Mouse (Mus musculus): Measurements from ENCODE around the gene Smim6. TPM values are rescaled to one million over a fixed set of nuclear protein-coding genes. Genes with fewer than 3 reads are reported as not detected.

The Smim6 gene
- 16.9 and 17.8 TPM in 2 replicates for polyA plus RNA-seq (2012; rRNA removed)

DNA sequence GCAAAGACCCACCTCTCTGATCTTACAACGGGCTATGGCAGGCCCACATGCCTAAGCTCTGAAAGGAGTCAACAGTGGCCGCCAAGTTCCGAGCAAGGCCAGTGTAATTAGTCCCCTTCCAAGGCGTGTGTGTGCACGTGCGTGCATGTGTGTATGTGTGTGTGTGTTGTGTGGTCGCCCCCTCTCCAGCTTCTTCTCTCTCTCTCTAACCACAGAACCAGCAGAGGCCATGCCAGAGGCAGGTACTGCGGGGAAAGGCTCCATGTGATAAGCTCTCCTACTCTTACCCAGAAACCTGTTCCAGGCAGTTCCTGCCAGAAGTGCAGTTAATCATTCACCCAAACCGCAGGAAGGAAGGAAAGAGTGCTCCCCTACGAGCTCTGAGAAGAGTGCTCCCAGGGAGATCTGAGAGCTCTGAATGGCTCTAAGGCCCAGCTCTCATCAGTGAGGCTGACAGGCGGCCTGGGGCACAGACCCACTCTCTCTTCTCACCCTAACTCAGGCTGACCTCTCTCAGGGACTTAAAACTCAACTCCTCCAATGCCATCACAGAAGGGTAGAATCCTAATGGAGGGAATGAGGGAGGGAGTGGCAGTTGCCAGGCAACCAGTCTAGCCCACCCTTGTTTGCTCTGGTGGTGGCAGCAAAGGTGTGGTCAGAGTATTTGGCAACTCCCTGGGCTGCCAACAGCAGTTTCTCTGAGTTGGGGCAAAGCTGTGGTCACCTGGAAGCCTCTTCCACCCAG is at the start of gene Smim6:
TSS of gene Smim6 (plus strand) at position 386 of the 745 bp plus-strand sequence.
- peak; percentile 30 for DNase-seq (ENCODE audit: low spot score)

DNA sequence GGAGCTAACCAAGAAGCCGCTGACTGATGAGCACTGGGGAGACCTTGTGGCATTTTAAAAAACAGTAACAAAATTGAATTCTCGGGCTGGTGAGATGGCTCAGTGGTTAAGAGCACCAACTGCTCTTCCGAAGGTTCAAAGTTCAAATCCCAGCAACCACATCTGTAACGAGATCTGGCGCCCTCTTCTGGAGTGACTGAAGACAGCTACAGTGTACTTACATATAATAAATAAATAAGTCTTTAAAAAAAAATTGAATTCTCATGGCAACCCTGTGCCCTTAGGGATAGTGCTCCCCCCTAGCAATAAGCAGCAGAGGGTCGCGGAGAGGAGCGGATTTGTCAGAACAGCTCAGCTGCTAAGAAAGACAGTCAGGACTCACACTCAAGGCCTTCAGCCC is 47.9 kb upstream of the Smim6 start:
- no peak for DNase-seq (ENCODE audit: low spot score)

DNA sequence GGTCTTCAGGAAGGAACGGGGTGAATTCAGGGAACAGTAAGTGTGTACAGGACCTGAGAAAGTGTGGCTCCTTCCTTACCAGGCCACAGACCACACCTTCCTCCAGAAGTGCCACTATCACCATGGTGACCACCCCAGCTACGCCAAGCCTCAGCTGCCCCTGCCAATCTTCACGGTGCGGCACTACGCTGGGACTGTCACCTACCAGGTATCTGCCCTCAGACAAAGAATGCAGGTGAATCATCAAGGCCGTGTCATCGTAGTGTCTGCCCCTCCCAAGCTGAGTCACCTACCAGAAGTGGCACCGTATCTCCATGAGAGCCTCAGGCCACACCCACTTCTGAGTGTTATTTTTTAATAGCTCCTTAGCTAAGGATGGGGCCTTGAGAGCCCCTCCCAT is 42.4 kb upstream of the Smim6 start:
- no peak for DNase-seq (ENCODE audit: low spot score)

DNA sequence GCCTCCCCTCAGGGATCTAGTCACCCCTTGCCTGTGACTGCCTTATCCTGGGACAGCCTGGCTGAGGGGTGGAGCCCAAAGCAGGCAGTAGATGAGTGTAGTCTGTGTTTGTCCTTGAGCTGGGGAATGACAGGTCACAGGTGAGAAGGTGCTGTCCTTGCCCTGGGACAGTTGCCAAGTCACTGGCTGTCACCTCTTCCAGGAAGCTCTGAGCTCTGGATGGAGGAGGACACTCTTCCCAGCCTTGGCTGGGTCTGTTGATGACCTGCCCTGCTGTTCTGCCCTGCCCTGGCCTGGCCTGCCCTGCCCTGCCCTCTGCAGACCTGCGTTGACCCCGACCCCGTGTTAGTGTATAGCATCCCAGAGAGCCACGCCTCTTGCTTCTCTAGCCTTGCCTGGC is 39.4 kb upstream of the Smim6 start:
- no peak for DNase-seq (ENCODE audit: low spot score)

DNA sequence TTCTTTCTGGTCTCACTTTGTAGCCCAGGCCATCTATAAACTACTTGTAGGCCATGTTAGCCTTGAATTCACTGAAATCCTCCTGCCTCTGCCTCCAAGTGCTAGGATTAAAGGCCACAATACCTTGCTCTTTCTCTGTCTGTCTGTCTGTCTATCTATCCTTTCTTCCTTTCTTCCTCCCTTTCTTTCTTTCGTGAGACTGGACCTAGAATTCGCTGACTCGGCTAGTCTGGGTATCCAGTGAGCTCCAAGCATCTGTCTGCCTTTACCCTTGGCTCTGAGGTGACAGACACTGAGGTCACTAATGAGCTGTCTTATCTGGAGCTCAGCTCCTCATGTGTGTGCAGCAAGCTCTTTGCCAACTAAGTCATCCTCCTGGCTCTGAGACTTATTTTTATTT is 35.9 kb upstream of the Smim6 start:
- no peak for DNase-seq (ENCODE audit: low spot score)

DNA sequence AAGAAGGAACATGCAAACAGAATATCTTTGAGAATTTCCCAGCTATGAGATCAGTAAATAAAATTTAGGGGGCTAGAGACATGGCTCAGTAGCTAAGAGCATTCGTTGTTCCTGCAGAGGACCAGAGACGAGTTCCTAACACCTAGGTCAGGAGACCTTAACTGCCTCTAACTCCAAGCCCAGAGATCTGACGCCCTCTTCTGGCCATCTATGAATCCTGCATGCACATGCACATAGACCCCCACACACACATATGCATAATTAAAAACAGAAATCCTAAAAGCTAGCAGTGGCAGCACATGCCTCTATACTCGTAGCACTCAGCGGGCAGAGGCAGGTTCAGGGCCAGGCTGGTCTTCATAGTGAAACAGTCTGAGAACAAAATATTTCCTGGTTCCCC is 35.4 kb upstream of the Smim6 start:
- DNase-seq (ENCODE audit: low spot score) = no peak

DNA sequence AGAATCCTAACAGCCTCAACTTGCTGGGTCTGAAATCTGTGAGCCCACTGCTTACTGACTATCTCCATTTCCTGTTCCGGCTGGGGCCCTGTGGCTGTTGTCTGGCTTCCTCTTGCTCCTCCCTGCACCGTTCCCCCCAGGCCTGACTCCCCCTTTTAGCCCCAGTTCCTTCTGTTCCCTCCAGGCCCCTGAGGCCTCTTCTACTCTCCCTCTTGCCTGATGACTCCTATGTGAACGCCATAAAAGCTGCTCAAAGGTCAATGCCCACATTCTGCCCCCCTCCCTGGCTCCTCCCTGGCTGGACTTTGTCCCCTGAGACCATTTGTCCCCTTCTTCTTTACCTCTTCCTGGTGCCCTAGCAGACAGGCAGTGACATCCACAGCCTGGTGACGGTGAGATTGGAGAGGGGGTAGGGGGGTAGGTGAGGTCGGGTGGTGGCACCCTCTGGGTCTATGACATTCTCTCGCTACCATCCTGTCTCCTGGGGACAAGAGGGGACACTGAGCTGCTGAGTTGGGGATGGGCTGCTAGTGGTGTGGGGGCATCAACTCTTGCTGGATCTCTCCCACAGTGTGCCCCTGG is 34.6 kb upstream of the Smim6 start:
- no peak for DNase-seq (ENCODE audit: low spot score)

DNA sequence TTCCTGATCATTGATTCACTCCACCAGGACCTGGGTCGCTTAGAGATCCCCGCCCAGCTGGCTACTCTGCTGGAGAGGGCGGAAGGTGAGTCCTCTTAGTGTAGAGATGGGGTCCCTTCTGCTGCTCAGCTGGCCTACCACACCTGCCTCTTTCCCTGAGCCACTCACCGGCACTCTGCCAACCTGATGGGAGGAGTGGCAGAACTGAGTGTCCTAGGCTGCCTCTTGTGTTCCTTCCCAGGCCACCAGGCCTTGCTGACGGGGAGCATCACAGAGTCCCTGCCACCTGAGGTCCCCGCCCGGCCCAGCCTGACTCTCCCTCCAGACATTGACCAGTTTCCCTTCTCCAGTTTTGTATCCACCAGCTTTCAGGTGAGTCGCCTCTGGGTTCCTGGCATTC is 33.7 kb upstream of the Smim6 start:
- DNase-seq (ENCODE audit: low spot score) = no peak

DNA sequence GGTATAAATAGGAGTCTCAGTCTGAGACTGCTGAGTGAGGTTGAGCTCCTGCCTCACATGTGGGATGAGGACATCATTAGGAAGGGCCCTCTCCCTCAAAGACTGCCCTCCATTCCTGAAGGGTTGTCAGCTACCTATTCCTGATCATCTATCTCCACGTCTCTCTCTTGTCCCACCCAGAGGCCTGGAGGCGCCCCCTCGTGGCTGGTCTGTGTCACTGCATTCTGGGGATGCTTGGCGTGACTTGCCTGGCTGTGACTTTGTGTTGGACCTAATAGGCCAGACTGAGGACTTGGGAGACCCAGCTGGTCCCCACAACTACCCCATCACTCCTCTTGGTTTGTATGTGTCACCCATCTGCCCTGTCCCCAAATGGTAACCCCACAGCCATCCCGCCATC is 30.8 kb upstream of the Smim6 start:
- DNase-seq (ENCODE audit: low spot score) = no peak

DNA sequence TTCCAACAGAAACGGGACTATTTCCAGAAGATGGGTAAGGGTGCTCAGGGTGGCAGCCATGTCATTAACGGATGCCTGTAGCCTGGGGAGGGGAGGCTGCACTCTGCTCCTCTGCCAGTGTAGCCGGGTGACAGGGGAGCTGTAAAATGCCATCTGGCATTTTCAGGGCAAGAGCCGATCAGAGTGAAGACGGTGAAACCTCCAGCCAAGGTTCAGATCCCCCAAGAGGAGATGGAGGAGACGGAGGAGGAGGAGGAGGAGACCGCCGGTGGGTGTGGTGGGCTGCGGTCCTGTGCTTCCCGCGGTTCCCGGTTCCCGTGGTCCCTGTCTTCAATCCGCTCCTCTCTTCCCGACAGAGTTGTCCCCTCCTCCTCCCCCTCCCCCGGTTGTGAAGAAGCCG is 28.6 kb upstream of the Smim6 start:
- no peak for DNase-seq (ENCODE audit: low spot score)

DNA sequence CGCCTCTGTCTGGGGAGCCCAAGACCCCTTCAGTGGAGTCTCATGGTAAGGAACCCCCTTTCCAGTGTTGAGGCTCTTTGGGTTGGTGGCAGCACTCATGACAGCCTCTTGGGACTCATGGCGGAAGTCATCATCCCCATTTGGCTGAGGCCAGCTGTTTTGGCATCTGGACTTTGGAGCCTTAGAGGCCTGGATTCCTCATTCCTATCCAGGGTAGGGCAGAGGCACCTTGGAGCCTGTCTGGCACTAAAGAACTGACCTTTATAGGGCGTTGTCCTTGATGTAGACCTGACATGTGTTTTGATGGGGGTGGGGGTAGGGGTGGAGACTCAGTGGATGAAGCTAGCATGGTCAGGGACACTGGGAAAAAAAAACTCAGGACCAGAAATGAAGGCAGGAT is 27.5 kb upstream of the Smim6 start:
- no peak for DNase-seq (ENCODE audit: low spot score)

DNA sequence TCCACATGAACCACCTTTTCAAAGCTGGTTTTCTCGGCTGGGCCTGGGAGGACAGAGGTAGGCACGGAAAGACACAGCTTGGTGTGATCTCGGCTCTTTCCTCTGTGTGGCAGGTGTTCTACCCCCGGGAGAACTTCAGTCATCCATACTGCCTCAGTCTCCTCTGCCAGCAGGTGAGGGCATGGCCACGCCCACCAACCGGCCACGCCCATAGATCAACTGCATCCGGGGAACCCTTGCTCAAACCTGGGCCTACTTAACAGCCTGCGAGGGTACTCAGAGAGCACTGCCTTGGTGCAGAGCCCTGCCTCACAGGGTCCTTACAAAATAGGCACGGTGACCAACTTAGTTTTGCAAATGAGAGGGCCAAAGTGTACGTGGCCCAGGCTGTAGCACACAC is 26.5 kb upstream of the Smim6 start:
- DNase-seq (ENCODE audit: low spot score) = no peak

DNA sequence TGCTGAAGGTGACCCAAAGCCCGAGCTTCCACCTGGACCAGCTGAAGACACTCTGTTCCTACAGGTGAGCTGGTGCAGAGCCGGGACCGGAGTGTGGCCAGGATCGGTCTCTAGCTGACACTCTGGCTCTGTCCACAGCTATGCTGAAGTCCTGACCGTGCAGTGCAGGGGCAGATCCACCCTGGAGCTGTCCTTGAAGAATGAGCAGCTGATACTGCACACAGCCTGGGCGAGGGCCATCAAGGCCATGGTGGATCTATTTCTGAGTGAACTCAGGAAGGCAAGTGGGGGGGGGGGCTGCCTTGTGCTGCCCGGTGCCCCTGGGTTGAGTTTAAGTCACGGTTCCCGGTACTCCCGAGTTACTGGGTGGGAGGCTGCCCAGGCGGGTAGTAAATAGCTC is 25.4 kb upstream of the Smim6 start:
- DNase-seq (ENCODE audit: low spot score) = no peak

DNA sequence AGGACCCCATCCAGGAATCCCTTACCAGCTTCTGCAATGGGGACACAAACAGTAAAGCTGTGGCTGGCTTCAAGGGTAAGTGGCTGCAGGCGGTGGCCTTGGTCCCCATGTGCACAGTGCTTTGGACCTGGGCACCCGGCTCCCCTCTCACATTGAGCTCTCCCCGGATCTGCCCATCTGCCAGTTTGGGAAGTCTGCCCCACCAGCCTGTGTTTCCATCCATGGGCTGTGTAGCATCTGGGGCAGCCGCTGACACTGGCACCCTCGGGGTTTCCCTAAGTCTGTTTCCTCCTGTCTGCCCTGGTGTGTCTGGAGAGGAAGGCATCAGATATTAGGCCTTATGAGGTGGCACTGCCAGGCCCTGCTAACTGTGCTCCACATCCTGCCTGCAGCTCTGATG is 23.8 kb upstream of the Smim6 start:
- no peak for DNase-seq (ENCODE audit: low spot score)

DNA sequence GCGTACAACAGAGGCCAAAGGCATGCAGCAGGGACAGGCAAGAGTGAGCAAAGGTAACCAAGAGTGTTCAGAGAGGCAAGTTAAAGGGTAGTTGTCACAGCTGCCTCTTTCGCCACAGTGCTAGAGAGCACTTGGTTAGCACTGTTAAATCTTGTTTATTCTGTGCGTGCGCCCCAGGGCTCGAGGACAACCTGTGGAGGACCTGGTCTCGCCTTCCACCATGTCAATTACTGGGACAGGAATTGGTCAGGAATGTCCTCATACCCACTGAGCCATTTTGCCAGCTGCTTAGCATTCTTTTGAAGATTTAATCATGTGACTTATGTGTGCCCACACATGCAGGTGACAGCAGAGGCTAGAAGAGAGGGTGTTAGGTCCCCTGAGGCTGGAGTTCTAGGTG is 22.7 kb upstream of the Smim6 start:
- no peak for DNase-seq (ENCODE audit: low spot score)

DNA sequence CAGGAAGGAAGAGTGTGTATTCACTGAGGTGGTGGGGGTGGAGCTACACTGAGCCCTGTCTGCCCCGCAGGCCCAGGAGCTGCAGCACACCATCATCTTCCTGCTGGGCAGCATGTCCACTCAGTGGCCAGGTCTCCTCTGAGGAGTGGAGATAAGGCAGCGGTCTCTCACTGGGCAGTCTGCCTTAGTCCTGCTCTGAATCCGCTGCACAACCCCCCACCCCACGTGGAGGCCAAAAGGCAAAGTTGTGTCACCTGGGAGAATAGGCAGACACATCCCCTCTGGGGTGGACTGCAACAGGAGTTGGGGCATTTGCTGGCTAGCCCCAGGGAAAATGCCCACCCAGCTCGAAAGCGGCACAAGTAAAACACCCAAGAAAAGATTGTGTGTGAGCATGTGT is 19.6 kb upstream of the Smim6 start:
- DNase-seq (ENCODE audit: low spot score) = no peak

DNA sequence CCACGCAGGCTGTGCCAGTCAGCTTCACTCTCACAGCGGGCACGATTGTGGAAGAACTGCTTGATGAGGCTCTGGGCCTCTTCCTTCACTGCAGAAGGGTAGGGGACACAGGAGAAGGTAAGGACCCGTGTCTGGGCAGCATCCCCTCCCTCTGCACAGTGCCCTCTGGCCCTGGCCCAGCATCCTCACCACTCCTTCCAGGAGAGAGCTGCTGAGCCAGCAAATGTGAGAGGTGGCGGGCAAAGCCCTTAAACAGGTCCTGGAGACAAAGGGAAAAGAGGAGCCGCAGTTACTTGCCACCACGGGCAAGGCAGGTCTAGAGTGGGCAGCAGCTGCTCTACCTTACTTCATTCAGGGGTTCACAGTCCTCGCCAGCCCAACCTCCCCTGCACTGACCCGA is 18.7 kb upstream of the Smim6 start:
- DNase-seq (ENCODE audit: low spot score) = no peak

DNA sequence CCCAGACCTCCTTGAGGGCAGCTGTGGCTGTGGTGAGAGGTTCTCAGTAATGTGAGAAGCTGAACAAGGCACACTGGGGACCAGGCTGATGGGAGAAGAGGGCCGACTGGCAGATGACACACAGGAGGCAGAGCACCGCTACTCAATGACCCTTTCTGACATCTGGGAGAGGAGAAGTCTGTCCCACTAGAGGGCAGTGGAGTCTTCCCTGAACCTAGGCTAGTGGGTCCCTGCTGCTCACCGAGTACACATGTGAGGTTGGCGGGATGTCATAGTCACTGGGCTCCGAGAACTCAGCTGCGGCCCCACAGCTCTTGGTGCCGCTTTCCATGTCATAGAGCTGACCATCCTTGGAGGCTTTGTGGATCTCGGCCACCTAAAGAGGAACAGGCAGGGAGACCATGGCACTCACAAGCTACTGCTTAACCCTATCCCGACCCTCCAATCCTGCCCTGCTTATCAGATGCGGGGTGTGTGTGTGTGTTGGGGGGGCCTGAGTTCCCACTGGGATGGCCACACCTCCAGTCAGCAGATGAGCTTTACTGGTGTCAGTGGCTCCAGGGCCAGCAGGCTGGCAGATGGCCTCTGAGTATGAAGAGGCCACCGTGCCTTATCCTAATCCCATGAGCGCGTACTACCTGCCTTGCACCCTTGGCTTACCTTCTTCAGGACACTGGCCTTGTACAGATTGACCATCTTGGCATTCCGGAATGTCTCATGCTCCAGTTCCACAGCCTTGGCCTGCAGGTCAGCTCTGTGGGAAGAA is 16.9 kb upstream of the Smim6 start:
- no peak for DNase-seq (ENCODE audit: low spot score)

DNA sequence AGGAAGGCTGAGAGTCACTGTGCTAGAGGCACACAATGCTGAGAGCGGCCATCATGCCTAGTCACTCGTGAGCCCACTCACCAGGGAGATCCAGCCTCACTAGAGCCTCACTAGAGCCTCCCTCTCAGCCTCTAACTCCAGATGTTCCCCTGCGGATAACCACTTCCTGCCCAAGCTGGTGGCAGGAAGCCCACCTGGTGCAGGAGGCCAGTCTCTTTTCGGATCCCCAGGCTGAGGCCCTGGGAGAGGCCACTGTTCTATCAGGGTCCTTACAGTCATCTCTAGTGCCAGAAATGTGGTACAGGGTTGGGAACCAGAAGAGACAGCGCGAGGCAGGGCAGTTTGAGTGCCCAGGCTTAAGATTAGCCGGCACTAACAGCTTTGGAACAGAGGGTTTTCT is 13.4 kb upstream of the Smim6 start:
- DNase-seq (ENCODE audit: low spot score) = no peak

DNA sequence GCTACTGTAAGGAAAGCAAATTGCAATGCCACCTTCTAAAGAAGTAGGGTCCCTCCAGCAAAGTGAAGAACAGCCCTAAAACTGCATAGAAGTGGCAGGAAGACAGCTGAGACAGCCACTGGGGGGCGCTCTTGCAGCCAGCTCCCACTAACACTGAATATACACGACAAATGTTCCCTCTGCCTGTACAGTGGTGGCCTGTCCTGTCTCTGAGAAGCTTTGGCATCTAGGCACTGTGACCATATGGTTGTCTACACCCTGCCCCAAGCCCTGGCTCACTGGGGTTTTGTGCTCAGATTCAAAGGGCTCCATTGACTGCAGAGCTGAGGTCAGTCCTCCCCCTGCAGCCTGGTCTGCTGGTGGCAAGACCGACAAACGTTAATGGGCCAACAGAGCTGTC is 12.9 kb upstream of the Smim6 start:
- no peak for DNase-seq (ENCODE audit: low spot score)

DNA sequence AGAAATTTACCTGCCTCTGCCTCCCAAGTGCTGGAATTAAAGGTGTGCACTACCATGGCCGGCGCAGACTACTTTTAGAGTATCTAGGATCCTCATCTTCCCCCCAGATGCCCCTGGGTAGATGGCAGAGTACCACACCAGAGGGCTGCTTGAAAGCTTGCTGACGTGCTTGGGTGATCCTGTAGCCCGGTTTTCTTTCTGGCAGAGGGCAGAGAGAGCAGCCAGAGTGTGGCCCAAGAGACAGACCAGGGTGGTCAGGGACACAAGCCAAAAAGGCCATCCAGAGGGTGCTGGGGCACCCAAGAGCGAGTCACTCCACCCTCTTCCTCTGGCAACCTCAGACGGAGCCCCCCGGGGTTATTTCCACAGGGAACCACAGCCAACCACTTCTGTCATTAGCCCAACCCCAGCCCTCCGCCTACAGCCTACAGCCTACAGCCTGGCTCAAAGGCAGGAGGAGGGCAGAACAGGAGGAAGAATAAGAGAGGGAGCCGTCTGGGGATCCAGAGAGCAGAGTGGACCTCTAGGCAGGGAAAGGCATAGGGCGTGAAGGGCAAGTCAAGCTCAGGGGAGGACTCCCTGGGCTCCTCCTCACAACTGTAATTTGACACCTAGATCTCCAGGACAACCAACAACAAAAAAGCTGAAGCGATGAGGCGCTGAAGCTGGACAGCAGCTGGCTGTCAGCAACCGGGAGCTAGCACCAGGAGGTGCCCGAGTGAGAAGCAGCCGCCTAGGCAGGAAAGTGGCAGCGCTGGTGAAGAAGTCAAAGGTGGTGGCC is 12.1 kb upstream of the Smim6 start, which contains the start of gene Smim5:
TSS of gene Smim5 (plus strand) at position 481 of the 781 bp plus-strand sequence.
- DNase-seq (ENCODE audit: low spot score) = no peak
